Mouse (Mus musculus) ZHBTc4 (cell line): Measurements from ENCODE around the gene Myo1h.

ENCODE experiments used
- DNase-seq: peaks from one replicate; pipeline ENCODE4 v3.0.0-alpha.2; 2011; ENCODE audit warnings: low read depth, low spot score

Myo1h gene

DNA sequence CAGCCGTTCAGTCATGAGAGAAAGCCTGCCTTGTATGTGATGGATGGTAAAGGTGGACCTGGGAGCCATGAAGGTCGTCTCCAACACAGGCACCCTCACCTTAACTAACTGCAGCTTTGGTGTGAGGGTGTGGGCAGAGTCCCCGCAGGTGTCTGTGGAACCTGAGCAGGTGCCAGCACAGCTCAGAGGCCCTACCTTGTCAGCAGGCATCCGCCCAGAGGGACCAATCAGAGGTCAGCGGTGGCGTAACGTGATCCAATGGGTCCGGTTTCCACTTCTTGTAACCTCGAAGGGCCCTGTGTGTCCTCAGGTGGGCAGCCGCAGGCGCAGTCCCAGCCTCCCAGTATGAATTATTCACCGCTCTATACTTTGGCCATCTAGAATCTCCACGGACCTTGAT, at the start of gene Myo1h:
TSS of gene Myo1h (plus strand) at position 293 of the 400 bp plus-strand sequence.
- DNase-seq: no peak

DNA sequence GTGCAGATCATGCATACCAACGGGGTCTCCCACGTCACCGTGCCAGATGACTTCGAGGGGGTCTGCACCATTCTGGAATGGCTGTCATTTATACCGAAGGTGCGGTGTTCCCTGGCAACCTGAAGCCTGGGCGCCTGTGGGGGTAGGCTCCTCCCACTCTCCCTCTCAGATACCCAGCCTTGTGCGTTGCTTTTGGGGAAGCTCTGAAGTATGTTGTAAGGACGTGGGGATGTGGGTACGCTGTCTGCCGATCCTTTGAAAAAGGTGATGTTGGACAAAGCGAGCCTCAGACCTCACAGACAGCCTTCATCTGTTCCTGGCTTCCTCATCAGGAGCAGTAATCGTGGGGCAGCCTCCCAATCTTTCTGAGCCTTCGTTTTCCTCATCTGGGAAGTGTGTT, 49.2 kb upstream of the Myo1h start:
- DNase-seq: no peak

DNA sequence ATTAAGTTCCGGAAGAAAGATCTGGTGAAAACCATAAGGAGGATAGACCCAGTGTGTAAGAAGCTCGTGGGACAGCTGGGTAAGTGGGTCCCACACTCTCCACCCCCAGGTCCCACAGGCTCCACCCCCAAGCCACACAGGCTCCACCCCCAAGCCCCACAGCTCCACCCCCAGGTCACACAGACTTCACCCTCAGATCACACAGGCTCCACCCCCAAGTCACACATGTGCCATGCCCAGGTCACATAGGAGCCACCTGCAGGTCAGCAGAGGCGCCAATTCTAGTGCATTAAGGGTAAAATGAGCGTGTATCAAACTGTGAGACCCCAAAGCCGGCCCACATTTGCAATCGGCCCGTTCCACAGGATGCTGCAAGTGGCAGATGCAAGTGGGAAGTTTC, 42.5 kb upstream of the Myo1h start:
- peak; percentile 85 for DNase-seq

DNA sequence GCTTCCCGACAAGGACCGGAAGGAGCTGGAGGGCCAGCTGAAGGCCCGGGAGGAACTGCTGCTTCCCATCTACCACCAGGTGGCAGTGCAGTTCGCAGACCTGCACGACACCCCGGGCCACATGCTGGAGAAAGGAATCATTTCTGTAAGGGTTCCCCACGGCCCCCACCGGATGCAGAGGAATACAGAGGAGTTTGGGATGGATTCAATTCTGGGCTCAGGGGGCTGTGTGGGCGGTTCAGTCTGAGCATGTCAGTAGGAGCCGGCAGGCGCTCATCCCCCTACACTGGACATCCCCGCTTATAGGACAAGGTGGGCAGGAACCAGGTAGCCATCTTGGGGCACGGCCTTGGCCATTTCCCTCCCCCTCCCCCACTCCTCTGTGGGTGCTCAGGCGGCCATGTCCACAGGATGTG, 40.8 kb upstream of the Myo1h start:
- DNase-seq: peak; percentile 88

DNA sequence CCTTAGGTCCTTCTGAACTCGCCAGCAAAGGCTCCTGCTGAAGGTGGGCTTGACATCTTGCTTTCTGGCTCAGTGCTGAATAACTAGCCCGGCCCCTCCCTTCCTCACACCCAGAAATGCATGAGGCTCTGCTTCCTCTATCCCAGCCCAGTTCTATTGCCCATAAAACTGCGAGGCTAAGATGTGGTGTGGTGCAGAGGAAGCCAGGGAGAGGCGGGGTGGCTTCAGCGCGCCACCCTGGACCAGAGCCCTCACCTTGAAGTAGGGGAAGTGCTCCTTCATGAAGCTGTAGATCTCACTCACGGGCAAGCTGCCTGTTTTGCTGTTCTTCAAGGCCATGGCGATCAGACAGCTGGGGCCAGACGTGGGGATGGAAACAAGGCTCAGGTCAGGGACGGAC, 29.5 kb upstream of the Myo1h start:
- DNase-seq: no peak

DNA sequence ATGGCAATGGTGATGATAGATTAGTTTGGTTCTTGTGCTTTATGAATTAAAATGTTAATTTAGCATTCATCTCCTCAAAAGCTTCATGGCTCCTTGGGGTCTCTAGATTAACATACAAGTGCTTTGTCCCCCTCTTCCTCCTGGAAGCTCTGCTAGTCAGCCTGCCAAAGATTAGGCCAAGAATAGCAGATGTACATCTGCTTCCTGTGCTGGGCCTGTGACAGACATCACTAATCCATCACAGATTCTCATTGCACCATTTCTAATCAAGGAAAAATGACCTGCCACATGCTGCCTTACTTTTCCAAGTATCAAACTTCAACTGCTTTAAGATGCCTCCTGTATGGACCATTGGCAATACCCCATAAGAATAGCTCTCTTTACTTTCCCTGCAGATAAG, 27.5 kb upstream of the Myo1h start:
- DNase-seq: no peak

DNA sequence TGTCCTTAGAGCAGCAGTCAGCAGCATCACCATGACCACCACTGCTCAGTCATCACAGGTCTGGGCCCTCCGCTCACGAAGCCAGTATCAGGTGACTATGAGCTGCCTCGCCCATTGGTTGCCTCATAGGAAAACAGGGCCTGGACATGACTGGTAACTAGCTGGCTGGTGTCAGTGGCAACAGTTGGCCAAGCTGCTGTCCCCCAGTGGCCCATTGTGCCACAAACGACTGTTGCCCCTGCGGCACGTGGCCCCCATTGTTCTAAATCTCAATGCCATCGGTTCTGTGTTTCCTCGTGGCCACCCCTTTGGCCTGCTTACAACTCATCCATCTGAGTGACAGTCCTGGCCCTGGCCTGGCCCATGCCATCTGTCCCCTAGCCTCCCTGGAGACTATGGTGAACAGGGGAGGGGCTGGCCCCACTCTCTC, 24.9 kb upstream of the Myo1h start:
- DNase-seq: no peak

DNA sequence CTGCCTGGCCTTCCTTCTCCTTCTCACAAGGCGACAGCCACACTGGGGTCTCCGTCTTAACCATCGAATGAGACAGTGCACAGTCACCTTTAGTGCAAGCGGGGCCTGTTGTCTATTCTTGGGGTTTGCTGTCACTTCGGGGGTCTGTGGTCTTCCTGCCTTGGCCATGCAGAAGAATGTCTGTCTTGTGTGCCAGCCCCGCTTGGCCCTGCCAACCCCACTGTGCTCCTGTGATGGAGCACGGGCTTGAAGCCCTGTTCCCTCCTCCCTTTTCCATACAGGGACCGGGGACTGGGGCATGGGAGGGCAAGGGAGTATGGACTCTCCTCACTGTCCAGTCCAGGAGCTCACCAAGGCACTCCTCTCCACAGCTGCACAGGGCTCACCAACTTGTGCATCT, 24.2 kb upstream of the Myo1h start:
- DNase-seq: no peak

DNA sequence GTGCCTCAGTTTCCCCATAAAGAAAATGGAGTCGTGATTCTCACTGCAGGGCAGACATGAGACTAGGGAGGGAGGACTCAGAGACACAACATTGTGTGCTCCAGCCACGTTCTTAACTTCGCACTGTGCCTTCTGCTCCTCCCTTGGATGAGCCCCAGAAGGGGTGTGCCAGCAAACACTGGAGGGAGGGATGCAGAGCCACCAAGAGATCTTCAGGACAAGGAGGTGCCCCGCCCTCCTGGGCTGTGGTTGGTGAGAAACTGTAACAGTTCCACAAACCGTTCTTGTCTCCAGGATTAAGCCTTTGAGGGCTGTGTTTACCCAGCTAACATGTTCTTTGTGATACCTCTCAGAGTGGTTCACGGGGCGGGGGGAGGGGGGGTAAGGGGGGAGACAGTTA, 20.3 kb upstream of the Myo1h start:
- DNase-seq: peak; percentile 46

DNA sequence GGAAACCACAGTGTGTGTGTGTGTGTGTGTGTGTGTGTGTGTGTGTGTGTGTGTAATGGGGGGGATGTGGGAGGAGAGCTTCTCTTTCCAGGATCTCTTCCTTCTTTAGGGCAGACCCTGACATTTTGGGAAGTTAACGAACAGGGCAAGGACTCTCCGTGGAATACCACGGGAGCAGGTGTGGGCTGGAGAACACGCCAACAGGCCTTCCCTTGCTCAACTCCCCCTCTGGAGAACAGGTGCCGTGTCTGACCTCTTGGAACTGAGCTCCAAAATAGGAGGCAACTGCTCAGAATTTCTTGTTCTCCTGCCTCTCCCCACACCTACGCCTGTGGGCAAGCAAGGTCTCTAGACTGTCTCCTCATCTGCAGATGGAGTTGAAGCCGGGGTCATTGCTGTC, 19.5 kb upstream of the Myo1h start:
- DNase-seq: no peak

DNA sequence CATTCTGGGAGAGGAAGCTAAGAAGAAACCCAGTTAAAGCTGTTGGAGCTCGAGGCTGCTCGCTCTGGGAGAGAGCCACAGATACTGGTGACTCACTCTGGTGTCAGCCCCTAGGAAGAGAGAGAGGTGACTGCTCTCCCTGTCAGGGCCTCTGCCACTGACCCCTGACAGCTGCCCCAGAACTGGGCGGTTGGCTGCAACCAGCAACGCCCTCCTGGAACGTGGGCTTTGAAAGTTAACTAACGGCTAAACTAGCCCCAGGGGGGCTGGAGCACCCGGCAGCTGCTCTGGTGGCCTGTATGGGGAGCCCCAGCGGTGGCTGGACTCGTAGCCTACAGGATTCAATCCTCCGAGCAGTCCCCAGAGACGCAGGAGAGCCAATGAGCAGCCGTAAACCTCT, 19.0 kb upstream of the Myo1h start:
- DNase-seq: no peak

DNA sequence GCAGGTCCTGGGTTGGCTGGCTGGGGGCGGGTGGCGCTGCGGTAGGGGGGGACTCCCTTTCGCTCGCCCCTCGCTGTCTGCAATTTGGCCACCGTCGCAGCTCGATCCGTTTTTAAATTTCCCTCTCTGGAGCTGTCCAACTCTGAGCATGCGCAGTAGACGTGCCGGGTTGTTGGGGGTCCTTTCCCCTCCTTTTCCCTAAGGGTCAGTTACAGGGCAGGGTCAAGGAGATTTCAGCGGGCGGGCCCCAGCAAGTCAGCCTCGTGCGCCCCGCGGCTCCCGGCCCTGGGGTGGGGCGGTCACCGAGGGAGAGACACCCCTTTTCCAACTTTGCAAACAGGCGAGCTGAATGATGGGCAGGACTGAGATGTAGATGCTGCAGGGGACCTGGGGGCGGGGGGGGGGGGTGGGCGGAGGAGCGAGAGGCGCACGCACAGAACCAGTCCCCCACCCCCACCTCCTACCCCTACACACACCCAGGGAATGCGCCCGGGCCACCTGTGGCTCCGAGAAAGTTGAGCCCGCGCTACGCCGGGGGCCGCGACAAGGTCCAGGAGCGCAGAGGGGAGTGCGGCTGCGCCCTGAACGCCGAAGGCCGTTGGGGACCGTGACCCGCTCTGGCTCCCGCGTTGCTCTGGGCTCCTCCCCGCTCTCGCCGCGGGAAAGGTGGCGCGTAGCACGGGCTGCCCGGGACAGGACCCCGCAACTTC, 15.1 kb upstream of the Myo1h start, which contains the start of gene Foxn4:
TSS of gene Foxn4 (minus strand) at position 115 of the 710 bp plus-strand sequence.
- DNase-seq: peak; percentile 74

DNA sequence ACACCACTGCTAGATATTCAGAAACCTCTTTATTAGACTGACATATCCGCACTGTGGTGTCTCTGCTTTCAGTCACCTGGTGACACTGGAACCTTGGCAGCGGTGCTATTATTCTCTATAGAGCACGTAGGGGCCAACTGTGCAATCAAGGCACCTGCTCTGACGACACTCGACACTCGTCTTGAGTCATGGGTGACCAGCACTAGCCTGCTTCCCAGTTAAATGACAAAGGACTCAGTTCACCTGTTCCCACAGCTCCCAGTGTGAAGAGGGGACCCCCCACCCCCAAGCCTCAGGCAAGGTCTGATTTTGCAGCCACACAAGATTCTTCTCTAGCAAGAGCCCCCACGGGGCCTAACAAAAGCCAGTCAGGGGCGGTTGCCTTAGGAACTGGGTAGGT, 13.6 kb upstream of the Myo1h start:
- DNase-seq: no peak

DNA sequence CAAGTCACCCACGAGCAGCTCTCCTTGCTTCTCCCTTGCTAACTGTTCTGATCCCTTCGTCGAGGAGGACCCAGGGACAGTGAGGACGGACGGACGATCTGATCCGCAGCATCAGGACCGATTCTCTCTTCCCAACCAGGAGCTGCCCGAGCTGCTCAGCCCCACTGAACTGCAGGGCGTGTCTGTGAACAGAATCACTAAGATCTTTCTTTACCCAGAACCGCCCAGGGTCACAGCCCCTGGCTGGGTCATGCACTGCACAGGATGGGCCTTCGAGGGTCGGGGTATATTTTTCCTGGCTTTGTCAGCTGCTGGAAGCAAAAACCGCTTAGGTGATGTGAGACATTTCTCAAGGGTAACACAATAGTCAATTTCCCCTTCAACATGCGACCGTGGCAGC, 13.0 kb upstream of the Myo1h start:
- peak; percentile 34 for DNase-seq

DNA sequence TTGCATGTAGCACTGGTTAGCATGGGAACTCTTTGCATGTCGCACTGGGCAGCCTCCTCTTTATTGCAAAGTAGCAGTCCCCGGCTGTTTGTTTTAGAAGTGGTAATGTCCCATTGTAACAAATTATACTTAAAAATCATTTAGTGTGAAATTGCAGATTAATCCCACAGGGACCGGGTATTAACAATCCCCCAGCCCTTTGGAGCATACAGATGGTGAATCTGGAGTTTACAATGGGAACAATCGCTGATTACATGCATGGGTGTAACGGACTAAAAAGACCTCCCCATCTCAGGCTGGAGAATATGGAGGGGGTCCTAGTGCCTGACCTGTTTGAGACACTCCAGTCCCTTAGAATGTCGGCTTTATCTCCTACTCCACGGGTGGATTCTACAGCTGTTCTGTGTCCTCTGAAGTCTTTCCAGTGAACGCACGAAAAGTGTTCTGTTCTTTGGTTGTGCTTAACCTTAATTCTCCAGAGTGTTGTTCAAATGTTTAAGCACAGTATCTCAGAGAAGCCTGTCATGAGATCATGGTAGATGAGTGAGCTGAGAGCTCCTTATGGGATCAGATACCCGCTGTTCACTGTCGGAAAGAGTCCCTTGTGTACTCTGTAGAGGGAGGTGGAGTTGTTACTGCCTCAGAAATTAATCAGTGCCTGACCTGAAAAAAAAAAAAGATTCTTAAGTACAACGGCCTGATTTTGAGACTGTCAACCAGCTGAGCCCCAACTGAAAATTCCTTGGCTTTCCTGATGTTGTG, 9.4 kb upstream of the Myo1h start:
- no peak for DNase-seq

DNA sequence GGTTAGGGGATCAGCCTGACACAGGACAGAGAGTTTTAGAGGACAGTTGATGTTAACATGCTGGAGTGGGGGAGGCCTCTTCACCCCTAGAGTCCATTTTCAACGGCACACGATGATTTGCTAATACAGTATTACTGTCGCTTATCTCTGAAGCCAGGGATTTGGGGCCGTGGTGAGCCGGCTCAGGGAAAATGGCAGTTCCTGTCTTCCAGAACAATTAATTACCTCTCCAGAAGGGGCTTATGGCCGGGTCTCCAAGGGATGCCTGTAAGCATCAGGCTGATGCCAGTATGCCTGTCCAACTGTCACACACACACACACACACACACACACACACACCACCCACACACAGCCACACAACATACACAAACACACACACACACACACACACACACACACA, 6.6 kb upstream of the Myo1h start:
- no peak for DNase-seq

DNA sequence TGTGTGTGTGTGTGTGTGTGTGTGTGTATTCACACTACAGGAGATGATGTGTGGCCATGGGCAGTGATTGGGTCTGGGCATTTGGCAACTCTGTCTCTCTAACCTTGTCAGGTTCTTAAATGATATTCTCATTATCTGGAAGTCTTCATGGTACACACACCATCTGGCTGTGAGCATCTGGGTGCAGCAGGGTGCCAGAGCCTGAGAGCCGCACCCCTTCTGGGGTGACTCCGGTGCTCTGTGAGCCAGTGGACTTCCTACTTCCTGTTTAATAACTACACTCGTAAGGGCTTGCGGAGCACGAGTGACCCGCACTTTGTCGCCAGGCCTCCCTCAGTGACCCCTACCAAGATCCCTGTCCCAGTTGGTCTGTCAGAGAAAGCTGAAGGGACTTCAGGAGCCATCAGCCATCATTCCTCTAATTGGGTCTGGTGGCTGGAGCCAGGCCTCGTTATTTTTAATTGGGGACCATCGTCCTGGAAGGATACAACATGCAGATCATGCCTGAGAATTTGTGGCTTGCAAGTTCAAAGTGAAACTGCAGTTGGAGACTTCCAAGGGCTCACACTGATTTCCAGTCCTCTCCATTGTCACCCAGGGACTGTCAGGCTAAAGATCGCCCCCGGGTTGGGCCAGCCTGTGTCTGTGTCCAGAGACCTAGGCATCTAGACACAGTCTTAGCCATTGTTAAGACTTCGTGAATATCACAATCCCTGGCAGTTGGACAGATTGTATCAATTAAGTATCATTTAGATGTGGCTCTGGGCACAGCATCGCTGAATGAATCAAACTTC, 4.2 kb upstream of the Myo1h start:
- DNase-seq: no peak

DNA sequence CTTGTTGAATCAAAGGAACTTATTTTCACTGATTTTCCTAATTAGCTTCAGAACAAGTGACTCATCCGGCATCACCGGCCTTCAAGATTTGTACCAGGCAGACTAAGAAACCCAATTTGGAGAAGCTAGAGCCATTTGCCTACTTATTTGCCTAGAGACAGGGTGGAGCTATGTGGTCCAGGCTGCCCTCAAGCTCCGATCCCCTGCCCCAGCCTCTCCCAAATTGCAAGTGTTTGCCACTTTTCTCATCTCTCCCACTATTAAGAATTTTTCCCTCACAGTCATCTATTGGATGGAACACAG, 3.6 kb upstream of the Myo1h start:
- no peak for DNase-seq

DNA sequence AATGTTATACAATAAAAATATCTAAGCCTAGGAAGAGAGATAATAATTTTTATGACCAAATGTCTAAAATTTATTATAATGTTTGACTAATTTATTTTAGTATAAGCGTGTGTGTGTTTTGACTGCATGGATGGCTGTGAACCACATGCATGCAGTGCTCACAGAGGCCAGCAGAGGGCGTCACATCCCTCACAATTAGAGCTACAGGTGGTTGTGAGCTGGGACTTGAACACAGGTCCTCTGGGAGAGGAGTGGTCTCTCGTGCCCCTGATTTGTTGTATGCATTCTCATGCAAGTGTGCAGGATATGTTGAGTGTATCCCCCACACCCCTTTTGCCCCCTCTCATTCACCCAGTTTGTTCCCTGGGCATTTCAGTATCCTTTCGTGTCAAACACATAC, 2.9 kb upstream of the Myo1h start:
- DNase-seq: peak; percentile 68

DNA sequence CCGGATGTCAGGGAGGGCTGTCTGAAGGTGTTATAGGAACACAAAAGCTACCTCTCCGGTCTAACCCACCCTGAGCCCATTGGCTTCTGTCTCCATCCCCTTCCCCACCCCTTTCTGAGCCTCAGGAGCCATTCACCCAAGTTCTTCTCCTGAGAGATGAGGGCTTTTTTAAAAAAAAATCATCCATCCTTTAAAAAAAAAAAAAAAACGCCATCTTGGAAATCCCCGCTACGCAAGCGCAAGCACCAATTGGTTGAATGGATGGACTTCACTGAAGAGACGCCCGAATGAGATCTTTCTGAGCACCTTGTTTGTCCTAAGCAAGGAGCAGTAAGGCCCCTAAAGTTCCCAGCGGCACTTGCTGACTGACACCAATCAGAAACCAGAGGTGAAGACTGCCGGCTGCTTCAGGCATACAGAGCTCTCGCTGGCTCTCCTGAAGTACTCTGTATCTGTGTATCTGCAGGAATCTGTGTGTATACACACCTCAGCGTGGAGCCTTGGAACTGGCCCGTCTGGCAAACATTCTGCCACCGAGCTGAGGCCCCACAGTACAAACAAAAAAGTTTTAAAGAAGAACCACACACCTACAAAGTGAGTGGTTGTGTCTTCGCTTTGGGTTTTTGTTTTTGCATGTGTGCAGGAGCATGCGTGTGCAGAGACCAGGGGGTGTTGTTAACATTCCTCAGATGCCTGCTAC, 1.9 kb upstream of the Myo1h start:
- DNase-seq: peak; percentile 80

DNA sequence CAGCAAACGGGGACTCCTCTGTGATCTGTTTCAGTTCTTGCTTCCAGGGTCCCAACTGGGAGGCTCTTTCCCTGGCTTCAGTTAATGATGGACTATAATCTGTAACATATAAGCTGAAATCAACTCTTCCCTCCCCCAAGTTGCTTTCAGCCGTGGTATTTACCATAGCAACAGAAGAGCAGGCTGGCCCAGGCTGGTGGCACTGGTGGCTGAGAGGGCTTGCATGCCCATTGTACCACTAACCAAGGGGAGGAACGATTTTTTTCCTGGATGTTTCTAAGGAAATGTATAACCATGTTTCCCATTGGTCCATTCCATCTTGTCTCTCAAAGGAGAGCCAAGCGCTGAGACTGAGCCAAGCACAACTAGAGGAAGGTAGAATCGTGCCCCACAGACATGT, 570 bp upstream of the Myo1h start:
- DNase-seq: no peak

DNA sequence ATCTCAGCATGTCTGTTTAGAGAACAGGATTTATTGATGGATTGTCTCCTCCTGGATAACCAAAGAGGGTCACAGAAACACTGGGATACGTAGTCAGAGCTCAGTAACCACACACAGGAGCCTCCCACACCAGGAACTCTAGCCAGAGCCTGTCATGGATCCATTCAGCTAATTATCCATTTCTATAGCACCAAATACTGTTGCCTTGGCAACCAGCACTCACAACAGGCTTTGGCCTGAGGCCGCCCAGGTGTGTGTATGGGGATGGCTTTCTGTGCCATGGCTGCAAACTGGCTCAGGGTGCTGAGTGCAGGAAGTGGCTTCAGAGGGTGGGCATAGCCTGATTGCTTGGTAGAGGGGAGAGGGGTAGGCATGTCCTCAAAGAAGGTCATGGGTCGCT, 1.0 kb downstream of the Myo1h start:
- DNase-seq: no peak
